Mouse (Mus musculus): ENCODE data around the gene Smim27. TPM values are rescaled to one million over a fixed set of nuclear protein-coding genes. Genes with fewer than 3 reads are reported as not detected.

Smim27 gene
- total RNA-seq (2021) = 10 to 100 TPM; 37.0 to 37.9 TPM

DNA sequence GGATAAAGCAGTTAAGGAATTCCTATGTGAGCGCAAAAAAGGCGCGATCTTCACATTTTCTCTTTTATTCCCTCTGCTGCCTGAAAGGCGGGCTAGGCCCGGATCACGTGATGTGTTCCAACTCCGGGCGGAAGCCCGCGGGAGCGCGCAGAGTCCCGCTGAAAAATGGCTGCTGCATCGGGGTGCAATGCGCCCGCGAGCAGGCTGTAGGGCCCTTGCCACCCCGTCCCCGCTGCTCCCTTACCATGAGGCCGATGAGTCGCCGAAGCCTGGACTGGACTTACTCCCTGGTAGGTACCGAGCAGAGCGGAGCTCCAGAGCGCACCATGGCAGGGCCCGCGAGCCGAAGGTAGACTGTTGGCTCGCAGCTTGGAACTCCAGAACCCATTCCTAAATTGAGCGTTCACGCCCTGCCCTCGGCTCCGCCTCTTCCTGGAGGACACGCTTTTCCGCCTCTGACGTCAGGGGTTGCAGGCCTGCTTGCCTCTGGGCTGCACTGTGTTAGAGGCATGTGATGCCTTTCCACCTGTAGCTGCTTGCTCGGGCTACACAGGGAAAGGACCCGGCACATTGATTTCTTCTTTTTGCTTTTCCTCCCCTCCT, at the start of gene Smim27, which contains the start of gene Topors:
Smim27 (plus strand) TSS at position 150 of the 603 bp plus-strand sequence.
Topors (minus strand) TSS at position 421 of the 603 bp plus-strand sequence.
- peak; percentile 96 for DNase-seq

DNA sequence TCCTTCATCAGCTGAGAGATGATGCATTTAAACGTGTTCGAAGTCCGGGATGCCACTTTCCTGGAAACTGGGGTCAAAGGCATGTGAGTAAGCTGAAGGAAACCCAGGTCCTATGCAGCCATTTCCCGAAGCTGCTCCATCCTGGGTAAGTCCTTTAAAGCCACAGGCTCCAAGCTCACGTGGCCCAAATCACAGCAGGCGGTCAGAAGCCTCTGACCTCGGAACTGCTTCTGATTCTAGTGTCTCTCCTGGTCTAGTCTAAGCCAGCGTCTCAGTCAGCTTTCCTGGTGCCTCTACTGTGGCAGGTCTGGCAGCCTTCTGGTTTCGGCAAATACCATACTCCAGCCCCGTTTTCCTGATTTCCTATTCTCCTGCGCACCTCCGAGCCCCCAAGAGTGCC, 48.9 kb upstream of the Smim27 start:
- DNase-seq = no peak

DNA sequence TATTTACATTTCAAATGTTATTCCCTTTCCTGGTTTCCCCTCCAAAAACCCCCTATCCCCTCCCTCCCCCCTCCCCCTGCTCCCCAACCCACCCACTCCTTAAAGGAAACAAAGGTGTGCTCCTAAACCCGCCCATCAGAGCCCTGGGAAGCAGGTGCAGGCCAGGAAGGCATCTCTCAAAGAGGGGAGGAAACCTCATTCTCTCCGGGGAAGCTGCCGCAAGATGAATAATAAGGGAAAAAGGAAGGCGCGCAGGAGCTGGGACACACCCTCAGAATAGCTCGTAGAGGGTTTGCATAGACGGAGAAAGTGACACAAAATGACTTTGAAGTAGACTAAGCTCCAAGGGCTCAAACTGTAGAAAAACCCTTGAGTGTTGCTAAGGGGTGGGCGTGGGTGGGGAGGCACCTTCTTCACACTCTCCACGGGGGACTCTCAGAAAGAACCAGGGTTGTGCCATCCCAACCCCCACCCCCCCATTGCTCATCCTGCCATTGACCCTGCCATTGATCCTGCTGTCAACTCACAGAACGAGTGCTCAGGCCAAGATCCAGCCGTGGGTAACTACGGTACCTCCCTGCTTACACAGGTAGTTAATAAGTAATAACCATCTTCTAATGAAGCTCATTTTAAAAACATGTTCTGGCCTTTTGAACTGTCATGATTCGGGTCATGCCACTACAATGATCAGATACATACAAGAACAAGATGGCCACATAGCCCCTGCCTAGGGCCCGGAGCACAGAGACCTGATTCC, 48.2 kb upstream of the Smim27 start:
- no peak for DNase-seq

DNA sequence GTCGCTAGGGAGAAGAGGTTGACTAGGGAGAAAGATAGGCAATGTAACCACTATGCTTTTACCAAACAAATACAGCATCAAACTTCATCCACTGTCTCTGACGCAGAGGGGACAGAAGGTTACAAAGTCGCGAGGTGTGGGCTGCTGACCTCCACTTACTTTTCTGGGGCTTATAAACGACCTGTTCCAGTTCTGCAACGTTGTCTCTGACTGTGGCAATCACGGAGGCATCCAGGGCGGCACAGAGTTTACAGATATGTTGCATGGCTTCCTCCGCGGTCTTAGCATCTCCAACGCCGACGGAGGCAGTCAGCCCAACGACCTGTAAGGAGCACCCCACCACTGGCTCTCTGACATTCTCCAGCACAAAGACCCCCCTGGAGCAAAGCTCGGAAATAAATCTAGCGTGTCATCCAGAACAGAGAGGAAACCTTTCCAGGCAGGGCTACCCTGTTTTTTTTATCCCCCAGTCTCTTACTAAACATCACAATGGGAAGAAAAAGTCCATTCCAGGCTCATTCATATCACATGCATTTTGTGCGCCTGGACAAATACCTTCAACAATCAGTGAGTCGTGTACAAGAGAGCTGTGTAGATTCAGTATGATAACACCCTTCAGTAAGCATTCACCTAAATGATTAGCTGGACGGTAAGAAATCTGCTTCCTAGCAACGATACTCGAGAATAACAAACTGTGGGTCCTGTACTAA, 47.3 kb upstream of the Smim27 start:
- no peak for DNase-seq

DNA sequence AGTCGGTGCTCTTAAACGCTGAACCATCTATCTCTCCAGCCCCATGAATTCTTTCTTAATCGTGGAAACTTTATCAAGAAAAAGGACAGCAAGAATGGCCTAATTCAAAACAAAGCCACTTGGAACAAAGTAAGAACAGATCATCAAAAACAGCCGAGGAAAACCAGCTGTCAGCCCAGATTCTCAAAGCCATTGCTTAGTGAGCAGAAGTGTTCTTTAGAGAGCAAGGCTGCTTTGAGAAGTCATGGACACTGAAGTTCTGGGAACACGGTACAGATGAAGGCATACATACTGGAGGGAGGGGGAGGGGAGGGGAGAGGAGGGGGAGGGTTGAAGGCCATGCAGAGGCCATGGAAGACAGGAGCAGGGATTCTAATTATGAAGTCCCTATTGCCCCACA, 43.3 kb upstream of the Smim27 start:
- DNase-seq = no peak

DNA sequence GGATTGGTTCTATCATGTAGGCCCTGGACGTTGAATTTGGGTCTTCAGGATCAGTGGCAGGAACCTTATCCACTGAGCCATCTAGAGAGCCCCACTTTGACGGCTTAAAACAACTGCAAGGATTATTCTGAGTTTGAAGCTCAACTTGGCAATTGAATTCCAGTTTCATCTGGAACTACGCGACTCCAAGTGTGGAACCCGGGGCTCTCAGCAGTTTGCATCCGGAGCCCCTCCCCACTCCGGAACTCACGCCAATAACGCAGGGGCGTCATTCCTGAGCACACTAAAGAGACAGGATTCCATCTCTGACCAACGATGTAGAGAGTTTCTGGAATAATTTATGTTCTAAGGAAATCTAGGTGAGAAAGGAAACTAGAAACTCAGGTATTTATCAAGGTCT, 42.2 kb upstream of the Smim27 start:
- DNase-seq = no peak

DNA sequence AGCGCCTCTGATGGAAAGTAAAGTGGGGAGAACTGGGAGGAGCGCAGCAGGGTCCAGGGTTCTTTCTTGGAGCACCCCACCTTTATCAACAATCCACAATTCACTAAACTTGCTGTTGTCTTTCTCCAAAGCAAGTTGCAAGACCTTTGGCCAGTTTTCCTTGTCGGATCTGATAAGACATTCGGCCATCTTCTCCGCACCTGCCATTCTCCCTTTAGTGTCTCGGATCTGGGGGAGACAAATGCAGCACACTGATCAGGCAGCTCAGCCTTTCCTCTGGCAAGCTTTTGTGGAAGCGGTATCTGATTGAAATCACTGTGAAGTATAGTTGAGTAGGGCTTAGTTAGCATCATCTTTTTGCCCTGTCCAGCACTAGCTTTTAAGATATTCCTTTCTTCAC, 41.5 kb upstream of the Smim27 start:
- no peak for DNase-seq

DNA sequence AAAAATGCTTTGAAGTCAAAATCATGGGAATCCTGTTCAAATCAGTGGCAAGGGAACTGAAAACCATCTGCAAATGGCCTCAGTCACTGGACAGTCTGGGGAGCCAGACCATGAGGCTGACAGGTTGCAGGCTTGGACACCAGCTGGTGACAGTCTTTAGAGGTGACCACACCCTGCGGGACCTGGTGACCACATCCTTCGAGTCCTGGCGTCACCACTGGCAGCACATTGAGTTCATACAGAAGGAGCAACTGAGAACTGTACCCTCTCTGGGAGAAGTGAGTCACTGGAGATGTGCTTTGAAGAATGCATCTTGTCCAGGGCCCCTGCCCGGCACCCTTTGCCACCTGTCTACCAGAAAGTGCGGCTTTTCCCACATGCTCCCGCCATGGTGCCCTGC, 39.7 kb upstream of the Smim27 start:
- no peak for DNase-seq

DNA sequence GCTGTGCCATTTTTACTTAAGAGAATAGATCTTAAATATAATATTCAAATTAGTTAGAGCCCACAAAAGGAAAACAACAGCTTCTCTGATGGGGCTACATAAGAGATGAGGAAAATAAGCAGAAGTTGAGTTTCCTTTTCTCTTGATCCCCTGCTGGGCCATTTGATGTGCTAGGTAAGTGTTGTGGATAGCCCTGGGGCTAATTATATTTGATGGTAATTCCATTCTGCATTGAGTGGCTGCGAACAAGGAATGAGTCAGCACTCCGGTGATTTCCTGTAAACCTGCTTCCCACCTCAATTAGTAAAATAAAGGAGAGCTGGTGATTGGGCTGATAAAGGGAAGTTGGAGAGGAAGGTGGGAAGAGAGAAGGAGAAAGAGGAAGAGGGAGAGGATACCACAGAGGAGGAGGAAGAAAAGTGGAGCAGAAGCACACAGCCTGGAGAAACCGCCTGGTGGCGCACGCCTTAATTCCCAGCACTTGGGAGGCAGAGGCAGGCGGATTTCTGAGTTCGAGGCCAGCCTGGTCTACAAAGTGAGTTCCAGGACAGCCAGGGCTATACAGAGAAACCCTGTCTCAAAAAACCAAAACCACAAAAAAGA, 36.2 kb upstream of the Smim27 start:
- no peak for DNase-seq

DNA sequence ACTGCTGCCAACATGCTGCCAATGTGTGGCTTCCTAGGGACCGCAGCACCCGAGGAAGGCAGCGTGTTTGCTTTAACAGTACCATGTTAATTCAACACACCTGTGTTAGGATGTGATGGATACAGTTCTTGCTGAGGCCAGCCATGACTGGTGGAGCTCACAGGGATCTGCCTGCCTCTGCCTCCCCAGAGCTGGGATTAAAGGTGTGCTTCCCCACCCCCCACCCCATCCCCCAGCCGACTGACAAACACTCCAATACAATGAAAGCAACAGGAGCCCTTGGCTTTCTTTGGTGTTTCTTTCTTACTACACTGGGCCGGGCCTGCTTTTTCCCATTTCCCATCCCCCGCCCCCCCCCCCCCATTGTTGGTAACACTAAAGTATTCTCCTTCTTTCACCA, 35.1 kb upstream of the Smim27 start:
- DNase-seq = no peak

DNA sequence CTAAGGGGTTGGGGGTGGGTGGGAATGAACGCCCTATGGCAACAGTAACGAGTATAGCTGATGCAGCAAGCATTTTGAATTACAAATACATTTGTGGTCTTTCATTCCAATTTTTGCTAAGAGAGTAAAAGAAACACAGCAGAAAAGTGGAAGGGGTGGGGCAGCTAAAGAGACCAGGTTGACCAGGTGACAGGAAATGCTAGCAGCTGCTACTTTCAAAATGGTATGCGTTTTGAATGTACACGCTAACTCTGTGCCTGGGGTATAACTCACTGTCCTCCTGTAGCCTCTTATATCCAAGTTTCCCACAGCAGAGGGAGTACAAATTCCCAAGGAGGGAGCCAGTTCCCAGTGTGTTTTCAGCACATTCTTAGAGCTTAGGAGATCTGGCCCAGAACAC, 32.5 kb upstream of the Smim27 start:
- DNase-seq = no peak

DNA sequence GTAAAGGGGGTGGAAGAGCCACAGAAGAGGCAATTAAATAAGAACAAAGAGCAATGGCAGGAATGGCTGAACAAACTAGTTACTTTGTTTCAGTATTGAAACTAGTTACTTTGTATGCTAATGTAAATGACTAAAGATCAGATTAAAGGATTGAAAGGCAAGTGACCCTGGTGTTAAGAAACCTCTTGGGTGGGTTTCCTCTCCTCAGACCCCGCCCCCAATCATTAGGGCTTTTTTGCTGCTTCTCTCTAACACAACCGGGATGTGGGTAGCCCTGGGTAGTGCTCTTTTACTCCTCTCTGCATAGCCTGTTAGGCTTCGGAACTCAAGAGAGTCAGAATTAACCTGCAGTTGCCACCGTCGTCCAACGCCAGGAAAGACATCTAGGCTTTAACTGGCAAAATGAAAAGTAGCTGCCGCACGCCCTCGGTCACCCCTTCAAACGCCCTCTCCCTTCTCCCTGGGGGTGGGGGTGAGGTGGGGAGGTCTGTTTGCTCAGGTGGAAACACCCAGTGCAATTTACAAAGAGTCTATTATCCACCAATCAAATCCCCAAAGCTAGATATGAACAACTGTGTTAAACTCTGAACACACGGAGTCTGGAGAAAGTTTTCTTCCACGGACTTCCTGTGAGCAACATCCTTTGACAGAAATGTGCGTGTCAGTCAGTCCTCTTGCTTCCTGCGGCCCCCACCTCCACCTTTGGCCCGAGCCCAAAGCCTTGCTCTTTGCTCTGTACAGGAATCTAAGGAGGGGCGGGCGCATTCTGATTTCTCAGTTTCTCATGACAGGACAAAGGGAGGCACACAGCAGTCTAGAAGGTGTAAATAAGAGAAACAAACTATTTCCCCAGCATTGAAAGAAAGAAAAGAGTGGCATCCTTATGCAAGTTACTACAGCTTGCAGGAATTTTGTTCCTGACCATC, 30.6 kb upstream of the Smim27 start:
- peak; percentile 65 for DNase-seq

DNA sequence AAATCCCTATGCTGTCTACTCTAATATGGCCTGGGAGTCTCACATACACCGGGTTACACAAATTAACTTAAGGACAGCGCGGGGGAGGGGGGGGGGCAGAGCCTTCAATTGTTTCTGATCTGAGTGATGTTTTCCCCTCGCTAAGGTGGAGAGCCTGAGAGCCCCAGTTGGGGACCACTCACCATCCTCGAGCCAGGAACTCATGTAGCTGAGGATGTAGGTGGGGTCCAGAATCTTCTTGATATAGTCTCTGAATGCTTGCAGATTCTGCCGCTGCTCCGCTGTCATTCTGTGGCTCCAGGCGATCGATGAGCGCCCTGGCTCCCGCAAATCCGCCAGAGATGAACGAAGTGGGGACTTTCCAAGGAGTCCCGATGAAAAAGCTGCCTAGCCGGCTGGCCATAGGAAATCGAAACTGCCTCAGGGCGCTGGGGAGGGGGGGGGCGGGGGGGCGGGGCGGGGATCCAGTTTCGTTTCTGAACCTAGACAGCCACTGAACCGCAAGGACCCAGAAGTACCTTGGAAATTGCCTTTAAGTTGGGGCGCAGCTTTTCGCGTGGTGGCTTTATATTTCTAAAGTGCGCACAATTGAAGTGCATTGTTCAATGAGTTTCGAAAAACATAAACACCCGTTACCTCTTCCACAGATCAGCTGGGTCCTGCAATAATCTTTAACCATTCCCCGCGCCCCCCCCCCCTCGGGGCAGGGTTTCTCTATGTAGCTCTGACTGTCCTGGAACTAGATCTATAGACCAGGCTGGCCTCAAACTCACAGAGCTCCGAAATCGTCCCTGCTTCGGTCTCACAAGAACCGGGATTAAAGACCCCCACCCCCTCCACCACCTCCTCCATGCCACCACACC, 29.7 kb upstream of the Smim27 start, which contains the start of gene Ddx58:
Ddx58 (minus strand) TSS at position 420 of the 863 bp plus-strand sequence.
- peak; percentile 23 for DNase-seq

DNA sequence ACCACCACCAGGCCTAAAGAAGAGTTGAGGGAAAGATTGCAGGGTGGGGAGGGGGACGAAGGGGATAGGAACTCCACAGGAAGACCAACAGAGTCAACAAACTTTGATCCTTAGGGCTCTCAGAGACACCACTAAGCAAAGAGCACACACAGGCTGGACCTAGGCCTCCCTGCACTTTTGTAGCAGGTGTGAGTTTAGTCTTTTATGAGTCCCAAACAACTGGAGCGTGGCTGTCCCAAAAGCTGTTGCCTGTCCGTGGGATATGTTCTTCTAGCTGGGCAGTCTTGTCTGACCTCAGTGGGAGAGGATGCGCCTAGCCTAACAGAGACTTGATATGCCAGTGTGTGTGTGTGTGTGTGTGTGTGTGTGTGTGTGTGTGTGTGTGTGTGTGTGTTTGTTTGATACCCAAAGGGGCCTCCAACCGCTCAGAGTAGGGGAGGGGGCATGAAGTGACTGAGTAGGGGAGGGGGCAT, 29.1 kb upstream of the Smim27 start:
- no peak for DNase-seq

DNA sequence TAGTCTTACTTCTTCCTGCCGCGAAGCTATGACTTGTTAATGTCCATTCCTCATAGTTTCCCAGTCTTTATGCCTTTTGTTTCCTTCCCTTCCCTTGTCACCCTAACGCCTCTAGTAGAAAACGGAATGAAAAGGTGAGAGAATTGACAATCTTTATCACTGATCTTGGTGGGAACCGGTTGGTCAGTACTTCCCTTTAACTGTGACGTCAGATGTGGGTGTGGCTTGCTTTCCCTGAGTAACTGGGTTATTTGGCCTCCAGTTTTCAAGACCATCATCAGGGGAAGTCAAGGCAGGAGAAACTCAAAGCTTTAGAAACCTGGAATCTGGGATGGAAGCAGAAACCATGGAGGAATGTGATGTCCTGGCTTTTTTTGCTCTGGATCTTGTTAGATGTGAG, 27.5 kb upstream of the Smim27 start:
- DNase-seq = no peak

DNA sequence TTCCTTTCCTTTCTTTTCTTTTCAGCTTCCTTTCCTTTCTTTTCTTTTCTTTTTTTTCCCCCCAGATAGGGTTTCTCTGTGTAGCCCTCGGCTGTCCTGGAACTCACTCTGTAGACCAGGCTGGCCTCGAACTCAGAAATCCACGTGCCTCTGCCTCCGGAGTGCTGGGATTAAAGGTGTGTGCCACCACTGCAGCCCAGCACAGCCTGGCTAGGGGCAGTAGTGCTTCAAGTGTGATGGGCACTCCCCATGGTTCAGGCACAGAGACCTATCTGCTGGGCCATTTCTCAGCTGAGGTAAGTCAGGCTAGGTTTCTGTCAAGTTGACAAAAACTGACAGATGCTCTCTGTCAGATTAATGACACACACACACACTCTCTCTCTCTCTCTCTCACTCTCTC, 26.4 kb upstream of the Smim27 start:
- no peak for DNase-seq

DNA sequence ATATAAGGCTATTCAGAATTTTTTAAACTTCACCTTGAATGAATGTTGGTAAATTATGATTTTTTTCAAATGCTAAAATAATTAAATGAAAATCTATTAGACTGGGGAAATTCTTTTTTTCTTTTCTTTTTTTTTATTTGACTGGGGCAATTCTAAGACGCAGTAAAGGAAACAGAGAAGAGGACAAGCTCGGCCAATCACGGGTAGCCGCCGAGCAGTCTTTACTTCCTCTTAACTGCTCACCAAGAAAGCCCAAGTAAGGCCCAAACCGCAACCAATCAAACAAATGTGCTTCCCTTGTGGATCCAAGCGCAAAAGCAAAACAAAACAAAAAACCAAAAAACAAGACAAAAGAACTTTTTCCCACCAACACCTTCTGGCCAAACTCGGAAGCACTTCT, 25.3 kb upstream of the Smim27 start:
- no peak for DNase-seq

DNA sequence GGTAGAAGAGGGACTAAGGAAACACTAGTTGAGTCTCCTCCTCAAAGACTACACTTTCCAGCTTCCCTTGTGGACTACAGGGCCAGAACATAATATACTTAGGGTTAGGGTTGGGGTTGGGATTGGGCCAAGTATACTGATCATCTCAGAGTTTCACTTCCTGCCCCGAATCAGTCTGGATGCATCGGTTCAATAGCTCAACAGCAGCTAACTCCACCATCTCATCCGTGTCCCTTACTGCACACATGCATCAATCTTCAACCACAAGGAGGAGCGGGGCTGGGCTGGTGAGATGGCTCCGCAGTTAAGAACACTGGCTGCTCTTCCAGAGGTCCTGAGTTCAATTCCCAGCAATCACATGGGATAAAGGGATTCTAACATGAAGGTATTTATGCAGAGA, 18.4 kb upstream of the Smim27 start:
- DNase-seq = no peak

DNA sequence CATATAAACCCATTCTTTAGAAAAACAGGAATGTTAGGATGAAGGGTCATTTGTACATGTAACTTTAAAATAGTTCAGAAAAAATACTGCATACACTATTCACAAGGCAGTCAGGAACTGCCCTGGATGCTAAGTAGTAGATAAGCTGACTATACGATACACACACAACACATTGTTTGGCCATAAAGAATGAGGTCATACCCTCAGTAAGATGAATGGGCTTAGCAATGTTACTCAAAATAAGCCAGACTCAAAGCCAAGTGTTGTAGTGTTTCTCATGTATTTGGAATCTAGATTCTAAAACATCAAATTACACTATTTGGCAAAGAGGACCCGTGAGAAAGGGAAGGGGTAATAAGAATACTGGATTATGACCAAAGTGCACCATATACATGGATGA, 15.6 kb upstream of the Smim27 start:
- DNase-seq = no peak

DNA sequence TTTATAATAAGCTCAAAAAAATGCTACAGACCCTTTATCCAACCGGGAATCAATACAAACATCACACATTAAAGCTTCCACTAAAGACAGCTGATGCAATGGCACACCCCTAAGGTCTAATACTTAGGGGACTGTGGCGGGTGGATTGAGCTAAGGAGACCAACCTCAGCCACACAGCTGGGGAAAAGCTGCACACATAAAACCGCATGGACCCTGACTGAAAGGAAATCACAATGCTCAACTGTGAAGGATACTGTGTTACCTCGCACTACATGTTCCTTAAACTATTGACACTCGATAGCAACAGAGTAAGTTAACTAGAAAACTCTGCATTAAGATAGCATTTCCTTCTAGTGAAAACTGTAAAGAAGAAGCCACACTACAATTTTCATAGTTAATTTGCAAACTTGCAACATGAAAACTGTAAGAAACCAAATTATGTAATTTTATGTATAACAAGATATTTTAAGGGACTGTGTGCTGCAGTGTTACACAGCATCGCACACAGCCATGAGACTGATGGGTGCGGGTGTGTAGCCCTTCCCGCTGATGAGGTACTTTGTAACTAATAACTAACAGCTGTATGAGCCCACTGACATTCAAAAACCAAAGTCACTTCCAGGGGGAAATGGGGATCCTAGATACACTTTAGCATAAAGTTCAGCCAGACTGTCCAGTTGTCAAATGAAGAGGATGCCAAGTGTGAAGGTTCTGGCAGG, 14.8 kb upstream of the Smim27 start:
- no peak for DNase-seq
